Mouse (Mus musculus) right cerebral cortex, postnatal 25 days (tissue): Measurements from ENCODE around the gene Fsd1l.
"Not testable (repeated sequence)": the region's sequence is repeated elsewhere in the genome, so short reads cannot be mapped to it uniquely, and the experiment has no call there.

Experiments
- DNase-seq: peaks from one replicate; pipeline ENCODE4 v3.0.0; 2022

The Fsd1l gene

DNA sequence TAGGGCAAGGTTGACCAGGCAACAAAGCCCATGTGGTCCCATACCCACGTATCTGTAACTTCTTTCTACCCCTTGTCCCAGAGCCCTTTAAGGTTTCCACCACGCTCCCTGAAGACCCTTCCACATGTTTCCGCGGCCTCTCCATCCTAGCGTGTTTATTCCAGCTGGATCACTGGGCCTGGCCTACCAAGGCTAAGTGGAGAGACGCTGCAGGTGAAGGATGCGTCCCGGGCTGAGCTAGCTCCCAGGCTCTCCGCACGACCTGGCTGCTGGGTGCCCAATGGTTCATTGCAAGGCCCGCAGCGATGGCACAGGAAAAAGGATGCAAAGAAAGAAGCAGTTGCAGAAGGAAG is 332 bp upstream of the Fsd1l start:
- DNase-seq: no peak

DNA sequence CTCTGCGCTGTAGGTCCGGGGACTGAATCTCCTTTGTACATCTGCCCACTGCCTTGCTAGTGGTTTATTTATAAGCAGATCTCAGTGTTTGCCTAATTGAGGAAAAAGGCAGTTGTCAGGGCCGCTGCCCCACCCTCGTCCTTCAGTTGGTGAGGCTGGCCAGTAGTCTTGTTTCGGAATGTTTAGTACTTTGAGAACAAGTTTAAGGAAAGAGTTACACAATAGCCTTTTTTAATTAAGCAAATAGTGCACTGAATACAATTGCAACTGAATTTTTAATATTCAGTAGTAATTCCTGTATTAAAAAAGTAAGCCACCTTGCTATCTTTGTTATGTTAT is 709 bp downstream of the Fsd1l start:
- no peak for DNase-seq

DNA sequence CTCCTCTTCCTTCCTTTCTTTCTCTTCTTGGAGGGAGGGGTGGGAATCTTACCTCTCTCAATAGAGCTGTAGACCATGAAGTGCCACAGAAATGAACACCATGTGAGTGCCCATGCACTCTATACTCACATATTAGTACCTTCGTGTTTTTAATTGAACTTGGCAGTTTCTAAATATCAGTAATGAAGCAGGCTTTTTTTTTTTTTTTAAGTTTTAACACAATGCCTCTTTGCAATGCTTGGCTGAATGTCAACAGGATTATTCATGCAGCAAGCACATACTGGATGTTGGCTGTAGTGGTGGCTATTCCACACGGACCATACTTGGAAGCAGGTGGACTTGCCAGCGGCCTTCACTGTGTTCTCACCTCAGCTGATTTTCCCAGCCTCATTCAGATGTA is 4.1 kb downstream of the Fsd1l start:
- no peak for DNase-seq

DNA sequence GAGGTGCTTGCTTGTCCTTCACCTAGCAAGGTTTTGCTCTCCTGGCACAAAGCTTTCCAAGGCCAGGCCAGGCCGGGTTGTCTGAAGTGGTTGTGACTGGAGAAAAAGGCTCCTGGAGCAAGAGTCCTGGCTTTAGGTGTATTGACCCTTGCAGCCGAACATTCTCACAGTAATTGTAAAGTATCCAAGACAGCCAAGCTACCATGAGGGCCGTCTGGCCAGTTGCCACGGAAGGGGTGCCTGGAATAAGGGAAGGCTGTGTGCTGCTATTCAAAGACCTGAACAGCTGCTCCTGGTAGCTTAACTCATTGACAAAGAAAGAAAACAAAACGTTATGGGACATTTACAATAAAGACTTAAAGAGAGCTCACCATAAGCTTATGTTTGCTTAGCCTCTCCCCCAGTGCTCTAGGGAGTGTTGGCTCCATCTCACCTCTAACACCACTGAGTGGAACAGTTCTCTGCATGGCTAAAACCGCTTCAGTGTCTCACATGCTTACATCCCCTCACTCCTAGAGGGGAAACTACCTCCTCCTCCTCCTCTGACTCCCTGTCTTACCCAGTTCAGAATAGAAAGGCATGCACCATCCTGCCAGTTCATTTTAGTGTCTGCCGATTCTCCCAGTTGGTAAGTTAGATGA is 6.1 kb downstream of the Fsd1l start:
- no peak for DNase-seq

DNA sequence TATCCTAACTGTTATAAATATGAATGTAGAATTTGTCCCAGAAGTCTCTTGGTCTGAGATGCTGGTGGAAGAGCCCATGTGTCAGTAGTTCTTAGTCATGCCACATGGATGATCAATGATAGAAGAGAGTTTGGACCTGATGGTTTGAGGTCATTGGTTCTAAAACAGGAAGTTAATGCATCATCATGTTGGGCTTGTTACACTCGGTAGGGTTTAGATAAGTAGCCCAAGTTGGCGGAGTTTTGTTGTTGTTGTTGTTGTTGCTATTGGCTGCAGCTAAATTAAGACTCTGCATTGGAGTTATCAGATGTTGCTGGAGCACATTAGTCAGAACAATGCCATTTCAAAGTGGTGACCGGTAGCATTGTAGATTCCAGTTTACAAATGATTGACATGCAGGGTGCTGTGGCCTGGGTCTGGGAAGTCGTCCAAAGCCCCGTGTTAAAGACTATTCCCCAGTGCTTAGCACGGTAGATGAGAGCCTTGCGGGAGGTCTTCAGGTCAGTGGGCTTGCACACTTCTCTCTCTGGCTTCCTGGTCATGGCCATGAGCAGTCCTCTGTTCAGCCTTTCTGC is 7.4 kb downstream of the Fsd1l start:
- DNase-seq: no peak

DNA sequence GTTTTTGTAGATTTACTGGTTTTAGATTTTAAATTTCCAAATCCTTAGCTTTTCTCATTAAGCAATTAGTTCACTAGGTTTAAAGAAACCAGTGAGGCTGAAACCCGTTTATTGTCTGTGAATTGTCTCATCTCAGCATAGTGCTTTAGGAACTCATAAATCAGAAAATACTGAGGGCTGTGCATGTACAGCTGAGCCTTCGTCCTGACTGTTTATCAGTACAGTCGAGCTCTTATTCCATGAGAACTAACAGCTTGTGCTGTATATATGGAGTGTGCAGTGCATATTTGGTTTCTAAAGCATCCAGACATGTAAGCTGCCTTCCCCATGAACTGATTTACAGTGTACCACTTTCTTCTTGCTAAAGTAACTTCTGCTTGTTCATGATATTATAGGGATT is 26.8 kb downstream of the Fsd1l start:
- DNase-seq: no peak

DNA sequence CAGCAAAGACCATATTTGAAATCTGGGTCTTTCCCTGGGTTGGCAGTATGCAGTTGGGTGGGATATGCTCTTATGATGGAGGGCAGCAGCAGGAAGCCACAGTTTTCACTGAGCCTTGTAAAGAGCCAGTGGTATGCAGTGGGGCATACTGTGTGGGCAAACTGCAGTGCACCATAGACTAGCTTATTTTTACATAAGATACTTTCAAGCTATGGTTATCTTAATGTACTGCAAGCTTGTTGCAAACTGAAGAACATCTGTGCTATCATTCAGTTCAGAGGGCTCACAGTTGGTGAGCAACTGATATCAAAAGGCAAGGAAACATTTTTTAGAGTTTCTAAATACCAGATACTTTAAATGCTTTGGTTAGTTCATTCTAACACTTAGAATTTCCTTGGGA is 29.4 kb downstream of the Fsd1l start:
- no peak for DNase-seq

DNA sequence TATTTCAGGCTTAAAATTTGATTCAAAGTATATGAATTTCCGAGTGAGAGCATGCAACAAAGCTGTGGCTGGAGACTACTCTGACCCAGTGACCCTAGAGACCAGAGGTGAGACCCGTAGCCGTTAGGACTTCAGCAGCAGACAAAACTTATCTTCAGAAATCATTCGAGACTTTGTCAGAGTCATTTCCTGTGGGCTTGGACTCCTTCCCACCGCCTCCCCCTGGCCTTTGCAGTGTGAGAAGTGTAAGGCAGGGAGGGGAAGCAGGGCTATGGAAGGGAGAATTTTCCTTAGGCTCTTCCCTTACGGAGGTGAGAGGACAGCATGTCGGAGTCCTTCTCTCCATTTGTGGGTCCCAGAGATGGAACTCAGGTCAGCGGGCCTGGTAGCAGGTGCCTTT is 50.8 kb downstream of the Fsd1l start:
- DNase-seq: no peak

DNA sequence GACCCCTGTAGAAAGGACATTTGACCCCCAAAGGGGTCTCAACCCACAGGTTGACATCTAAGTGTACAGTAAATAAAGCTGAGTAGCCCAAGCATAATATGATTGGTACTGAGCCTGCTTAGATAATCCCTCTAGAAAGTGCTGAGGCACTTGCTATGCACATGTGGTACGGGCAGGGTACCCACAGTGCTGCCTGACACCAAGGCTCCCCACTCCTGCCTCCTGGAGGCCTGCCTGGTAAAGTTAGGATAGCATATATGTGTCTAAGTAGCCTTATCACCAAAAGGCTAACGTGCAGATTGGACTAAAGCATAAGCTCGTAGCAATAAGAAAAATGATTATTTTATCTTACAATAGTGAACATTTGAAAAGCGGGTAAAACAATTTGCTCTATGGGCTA is 57.7 kb downstream of the Fsd1l start:
- DNase-seq: no peak

DNA sequence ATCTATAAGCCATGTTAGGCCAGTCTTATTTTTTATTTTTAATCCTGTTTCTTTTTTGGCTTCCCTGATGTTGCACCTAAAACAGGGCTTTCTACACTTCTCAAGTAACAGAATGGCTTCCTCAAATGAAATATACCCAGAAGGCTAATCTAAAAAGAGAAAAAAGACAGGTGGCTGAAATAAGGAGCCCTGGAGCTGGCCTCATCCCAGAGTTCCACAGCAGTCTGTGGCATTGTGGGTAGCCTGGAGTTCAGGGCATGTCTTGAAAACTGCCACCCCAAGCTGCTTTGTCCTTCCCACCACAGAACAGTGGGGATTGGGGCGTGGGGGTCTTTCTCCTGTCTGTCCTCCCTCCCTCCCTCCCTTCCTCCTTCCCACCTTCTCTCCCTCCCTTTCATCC is 60.1 kb downstream of the Fsd1l start:
- peak; percentile 14 for DNase-seq

DNA sequence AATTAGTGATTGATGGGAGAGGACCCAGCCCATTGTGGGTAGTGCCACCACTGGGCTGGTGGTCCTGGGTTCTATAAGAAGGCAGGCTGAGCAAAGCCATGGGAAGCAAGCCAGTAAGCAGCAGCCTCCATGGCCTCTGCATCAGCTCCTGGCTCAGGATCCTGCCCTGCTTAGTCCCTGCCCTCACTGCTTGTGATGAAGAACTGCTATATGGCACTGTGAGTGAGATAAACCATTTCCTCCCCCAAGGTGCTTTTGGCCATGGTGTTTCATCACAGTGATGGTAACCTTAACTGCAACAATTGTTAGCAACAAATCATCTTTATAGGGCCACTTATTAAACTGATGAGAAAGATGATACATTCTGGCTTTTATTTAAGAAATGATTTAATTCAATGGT is 77.9 kb downstream of the Fsd1l start:
- DNase-seq: not testable (repeated sequence)

DNA sequence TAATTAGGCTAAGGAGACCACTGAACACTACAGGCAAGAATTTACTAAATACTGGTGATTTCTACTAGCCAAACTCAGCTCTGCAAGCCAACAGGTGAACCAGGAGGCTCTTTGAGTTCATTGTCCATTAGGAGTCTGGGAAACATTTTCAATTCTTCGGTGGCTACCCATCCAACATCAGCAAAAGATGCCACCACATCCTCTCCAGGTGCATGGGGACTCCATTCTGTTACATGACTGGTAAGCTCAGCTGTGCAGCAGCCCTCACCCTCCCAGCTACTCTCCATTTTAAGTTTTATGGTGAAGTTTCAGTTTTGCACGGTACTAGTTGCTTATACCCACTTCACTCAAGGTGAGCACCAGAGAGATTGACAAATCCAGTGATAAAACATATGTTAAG is 78.8 kb downstream of the Fsd1l start:
- no peak for DNase-seq

DNA sequence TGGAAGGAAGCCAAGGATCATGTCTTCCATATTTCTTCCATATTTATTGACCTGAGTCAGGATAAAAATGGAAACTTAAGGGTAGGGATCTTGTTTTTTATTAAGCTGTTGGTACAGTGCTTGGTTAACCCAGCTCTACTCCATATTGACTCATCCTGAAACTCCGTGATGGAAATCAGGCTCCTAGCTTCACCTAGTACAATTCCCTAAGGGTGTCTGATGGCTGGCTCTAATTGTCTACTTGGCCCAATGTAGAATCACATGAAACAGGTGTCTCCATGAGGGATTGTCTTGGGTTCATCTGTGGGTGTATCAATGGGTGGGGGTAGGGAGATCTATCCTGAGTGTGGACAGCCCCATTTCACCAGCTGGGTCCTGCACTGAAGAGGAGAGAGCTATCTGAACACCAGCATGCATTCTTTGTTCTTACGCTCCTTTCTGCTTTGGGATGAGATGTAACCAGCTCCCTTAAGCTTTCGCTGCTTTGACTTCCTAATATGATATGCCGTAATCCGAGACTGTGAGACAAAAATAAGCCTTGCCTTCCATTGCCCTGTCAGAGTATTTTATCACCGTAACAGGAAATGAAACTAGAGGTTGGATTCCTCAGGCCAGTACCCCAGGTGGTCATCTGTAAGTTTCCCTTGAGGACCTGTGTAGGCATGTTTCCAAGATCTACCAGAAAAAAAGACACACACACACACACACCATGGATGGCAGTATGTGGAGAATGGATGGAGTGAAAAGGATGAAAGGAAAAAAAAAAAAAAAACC is 79.5 kb downstream of the Fsd1l start:
- DNase-seq: no peak

DNA sequence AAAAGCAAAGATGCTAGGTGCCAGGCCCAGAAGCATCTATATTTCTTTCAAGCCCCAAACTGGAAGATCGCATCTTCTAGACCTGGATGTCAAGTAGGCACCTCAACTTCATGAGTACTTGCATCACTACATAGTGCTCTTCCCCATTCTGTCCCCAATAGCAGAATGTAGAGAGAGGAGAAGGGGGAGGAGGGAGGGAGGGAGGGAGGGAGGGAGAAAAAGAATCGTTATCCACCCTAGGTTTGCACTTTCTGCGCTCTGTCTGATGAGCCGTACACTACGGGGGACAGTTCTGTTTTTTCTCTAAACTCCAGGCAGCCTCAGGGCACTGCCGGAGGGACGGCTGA is 82.4 kb downstream of the Fsd1l start, which contains the start of gene Fktn:
TSS of gene Fktn (plus strand) at position 295 of the 347 bp plus-strand sequence.
- no peak for DNase-seq

DNA sequence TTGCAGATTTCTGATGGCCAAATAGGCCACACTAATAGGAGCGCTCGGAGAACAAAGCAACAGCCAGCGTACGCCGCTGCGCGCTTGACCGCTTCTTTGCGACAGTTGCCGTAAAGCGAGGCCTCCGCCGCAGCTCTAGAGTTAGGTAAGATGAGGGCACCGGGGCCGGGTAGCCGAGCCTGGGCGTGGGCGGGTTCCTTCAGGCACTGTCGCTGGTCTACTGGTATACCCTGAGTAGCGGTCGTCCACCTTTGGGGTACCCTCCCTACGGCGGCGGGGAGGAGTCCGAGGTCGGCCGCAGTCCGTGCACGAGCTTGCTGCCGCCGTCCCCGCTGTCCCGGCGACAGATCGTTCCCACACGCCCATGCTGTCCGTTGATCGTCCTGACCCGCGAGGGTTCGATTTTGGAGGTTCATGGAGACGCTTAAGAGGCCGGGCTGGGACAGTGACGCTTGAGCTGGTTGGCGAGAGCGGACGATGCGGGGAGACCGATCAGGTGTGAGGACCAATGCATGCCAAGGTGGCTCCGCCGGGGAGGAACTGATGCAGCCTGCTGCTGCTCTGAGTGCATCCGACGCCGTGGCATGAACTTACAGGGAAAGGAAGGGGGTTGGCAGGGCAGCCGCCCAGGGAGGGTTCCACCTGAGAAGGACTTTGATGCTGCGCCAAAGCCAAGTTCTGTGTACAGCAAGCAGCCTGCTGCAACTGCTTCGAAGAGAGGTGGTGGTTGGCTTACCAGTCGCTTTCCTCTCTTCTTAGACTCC is 83.0 kb downstream of the Fsd1l start:
- DNase-seq: peak; percentile 90

DNA sequence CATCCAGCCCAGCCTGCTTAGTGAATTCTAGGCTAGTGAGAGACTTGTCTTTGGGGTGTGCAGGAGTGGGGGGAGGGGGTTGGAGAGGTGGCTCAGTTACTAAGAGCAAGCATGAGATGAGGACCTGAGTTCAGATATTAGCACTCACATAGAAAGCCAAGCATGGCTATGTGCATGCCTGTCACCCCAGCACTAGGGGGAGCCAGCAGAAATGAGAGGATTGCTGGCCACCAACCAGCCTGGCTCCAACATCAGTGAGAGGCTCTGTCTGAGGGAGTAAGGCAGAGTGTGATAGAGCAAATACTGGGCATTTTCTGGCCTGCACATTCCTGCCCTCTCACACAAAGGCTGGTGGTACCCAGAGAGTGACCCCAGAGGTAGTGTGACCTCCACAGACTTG is 84.7 kb downstream of the Fsd1l start:
- no peak for DNase-seq

DNA sequence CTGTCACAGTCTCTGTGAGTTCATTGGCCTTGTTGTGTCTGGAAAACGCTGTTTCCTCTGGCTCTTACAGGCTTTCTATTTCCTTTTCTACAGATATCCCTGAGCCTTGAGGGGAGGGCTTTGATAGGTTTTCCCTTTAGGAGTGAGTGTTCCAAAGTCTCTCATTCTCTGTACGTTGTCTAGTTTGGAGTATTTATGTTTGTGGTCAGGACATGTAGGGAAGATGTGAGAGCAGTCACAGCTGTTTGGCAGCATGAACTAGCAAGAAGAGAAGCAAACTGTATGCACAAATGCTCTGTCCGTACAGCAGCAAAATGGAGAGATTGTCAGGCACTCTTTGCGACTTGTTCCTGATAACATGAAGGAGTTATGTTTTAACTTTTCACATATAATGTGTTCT is 86.3 kb downstream of the Fsd1l start:
- no peak for DNase-seq

DNA sequence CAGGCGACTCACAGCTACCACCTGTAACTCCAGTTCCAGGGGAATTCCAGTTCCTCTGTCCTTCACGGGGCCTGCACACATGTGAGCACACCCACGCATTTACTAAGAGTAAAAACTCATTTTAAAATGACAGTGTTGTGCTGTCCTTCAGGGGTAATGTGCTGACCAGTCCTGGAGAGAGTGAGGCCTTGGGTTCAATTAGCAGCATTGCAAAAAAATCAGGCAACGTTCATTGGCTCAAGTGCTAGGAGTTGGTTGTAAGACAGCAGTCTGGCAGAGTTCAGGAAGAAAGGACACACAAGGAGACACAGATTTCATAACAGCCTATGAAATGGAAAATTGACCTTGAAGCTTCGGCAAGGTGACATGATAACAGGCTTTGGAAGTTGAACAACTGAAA is 87.0 kb downstream of the Fsd1l start:
- no peak for DNase-seq

DNA sequence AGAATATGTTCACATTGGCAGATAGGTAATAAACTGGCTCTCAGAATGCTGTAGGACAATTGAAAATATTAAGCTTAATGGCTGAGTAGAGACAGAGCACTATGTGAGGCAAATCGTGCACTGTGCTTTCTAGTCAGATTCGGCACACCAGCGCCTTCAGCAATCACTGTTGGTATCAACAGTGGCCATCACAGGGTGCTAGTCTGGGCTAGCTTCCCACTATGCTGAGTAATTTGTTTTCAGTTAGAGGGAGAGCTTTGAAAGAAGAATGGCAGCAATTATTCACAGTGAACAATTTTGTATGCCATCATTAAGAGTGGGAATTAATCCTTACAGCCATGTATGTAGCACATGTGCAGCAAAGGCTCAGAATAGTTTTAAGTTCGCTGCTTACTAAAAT is 91.2 kb downstream of the Fsd1l start:
- no peak for DNase-seq

DNA sequence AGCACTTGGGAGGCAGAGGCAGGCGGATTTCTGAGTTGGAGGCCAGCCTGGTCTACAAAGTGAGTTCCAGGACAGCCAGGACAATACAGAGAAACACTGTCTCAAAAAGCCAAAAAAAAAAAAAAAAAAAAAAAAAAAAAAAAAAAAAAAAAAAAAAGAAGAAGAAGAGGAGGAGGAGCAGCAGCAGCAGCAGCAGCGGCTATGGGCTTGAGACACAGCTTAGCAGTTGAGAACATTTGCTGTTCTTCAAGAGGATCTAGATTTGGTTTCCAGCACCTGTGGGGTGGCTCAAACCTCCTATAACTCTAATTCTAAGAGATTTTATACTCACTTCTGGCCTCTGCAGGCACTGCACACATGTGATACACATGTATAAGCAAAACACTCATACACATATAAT is 94.8 kb downstream of the Fsd1l start:
- not testable (repeated sequence) for DNase-seq

DNA sequence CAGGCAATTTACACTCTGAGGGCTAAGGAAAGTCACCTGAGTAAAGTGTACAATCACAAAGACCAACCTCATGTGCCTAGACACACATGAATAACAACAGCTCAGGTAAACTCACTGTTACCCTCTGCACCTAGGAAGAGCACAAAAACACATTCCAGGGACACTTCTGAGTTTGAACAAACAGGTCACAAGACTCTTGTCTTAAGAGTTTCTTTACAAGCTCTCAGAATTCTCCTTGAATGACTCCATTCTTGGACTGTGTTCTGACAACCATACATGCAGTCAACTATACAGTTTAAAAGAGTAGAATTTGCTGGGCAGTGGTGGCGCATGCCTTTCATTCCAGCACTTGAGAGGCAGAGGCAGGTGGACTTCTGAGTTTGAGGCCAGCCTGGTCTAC is 96.8 kb downstream of the Fsd1l start:
- DNase-seq: no peak

DNA sequence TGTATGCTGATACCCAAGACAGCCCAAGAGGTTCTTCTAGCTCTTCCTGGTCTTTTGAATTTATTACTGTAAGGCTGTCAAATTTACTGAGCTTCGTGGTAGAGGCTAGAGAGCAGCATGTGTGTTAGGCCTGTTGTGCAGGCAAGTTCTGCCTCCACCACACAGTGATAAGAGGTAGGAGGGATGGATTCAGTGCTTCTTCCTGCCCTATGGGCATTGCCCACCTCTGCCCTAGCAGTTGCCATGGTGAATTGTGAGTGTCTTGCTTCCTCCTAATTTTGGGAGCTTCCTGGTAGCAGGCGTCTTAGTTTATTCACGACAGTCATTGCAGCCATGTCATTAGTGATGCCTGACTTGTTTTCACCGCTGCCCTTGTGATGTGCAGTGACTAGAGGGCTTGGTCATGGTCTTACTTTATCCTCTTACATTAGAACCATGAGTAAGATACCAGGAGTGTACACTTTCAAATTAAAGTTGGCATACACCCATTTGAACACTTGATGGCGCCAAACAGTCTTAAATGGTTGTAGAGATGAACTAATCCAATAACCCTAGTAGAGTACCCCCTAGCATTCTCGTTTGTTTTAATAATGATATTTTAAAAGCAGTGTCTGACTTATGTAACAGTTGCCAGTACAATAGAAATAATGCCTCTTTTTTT is 107.8 kb downstream of the Fsd1l start:
- DNase-seq: no peak

DNA sequence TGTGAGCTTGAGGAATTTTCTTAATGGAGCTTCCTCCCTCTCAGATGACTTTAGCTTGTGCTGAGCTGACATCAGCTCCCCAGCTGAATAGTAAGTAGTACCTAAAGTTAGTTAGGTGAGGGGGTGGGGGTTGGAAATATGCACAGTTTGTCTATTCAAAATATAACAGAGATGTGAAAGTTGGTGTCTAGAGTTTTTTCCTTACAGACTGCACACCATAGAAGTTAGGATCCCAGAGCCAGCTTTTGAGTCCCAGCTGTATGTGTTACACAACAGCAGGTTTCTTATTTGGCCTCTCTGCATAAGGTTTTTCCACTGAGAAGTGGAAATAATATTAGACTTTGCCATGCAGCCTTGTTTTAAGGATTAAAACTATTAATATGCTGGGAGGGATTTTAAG is 118.6 kb downstream of the Fsd1l start:
- no peak for DNase-seq
